Mouse (Mus musculus) lung, adult 2 months (tissue): ENCODE data around the gene Ciao2a.
A peak's percentile ranks its signal among the peaks of the same experiment; 100 is the strongest.

Source experiments
- CTCF ChIP-seq: fragments of 200-500 bp; IDR thresholded peaks from 2 replicates; pipeline ENCODE4 v1.5.1; 2011; ENCODE audit warnings: mild to moderate bottlenecking, low read length, control low read depth; ENCODE audit not compliant: insufficient read depth
- POLR2A ChIP-seq: fragments of 200-500 bp; IDR thresholded peaks from 2 replicates; pipeline ENCODE4 v1.6.1; 2011; ENCODE audit warnings: low read depth, mild to moderate bottlenecking, control low read depth, low read length, borderline replicate concordance; ENCODE audit errors: extremely low read depth

GRCm38 (mm10) chr9:66157958-66158830, 31.8 kb downstream of the Ciao2a start, which contains the start of gene Dapk2:
- peak; percentile 23; the same call in 1 of the 2 replicates for TF ChIP-seq CTCF
- 0 out of 2 replicates have a peak, but pooled peaks have one; percentile 6 for TF ChIP-seq POLR2A
